In genomic region chr10:63457292-63458128, GRCm38 (mm10) we compare ENCODE assay signal across 14 mouse cellular contexts. TPM values are rescaled to one million over a fixed set of nuclear protein-coding genes. Genes with fewer than 3 reads are reported as not detected.
DNase-seq lines count a peak whose midpoint lies in the region; ATAC-seq and TF ChIP-seq lines count a peak whose summit lies in the region.
"Had no signal": no experiment of that assay in that cellular context is flagged by ENCODE, and none has a peak within 500 bp of the region (broad histone marks: within the 10 kb centered on the region; RNA-seq: fewer than 3 reads in every experiment).

No protein-coding gene starts in this region.

- peak; percentile 33 for DNase-seq in adrenal gland, adult 2 months
- DNase-seq in adrenal gland, adult 18-20 months (ENCODE audit: low spot score in 2 of 2), result no peak
- DNase-seq in lung, adult 2 months, result no peak
- no peak for DNase-seq in lung, postnatal 25 days (ENCODE audit: low spot score)
- DNase-seq in heart, postnatal 0 days (ENCODE audit: low spot score), result peak; percentile 91
- DNase-seq in embryo, embryonic 10.5 days (ENCODE audit: low spot score), result no peak
- DNase-seq in left cerebral cortex, adult 11 months (ENCODE audit: low spot score), result no peak

- no peak for TF ChIP-seq POLR2A in lung, adult 2 months (IDR thresholded peaks at IDR 0.05; ENCODE audit: borderline replicate concordance, extremely low read depth, low read depth, low read length)

- ATAC-seq in heart, postnatal 0 days (ENCODE audit: insufficient read depth, low read depth), result peak; percentile 93
- no peak for ATAC-seq in neural tube, embryonic 15.5 days (ENCODE audit: low FRiP score)
- ATAC-seq: midbrain, embryonic 16.5 days had no signal

- 37% methylated on average over 17 of the region's 17 CpGs for WGBS in lung, adult 2 months
- 5% methylated on average over 17 of the region's 17 CpGs for WGBS in heart, postnatal 0 days
- 62% methylated on average over 17 of the region's 17 CpGs for WGBS in neural tube, embryonic 15.5 days

- peak overlapping the region; percentile 98 for H3K27ac ChIP-seq in heart, postnatal 0 days (ENCODE audit: low read depth)
- H3K27ac ChIP-seq in neural tube, embryonic 15.5 days (replicated peaks), result peak overlapping the region; percentile 46
- H3K27ac ChIP-seq: hindbrain, embryonic 10.5 days had no signal

- H3K4me2 ChIP-seq in heart, postnatal 0 days (ENCODE audit: low read depth, low read length), result peak overlapping the region; percentile 72
- H3K4me2 ChIP-seq in neural tube, embryonic 15.5 days, result peak overlapping the region; percentile 15

- H3K36me3 ChIP-seq in heart, postnatal 0 days (replicated peaks; ENCODE audit: control insufficient read depth, insufficient read depth, low read length), result no peaks in the 10 kb centered on the region
- no peaks in the 10 kb centered on the region for H3K36me3 ChIP-seq in neural tube, embryonic 15.5 days
- H3K36me3 ChIP-seq: hindbrain, embryonic 10.5 days had no signal

- H3K27me3 ChIP-seq in heart, postnatal 0 days (ENCODE audit: control insufficient read depth, insufficient read depth, low read length), result no peaks in the 10 kb centered on the region
- H3K27me3 ChIP-seq in neural tube, embryonic 15.5 days (replicated peaks), result no peaks in the 10 kb centered on the region

- peak overlapping the region; percentile 23 for H3K4me3 ChIP-seq in lung, adult 2 months (replicated peaks; ENCODE audit: extremely low read depth, low read depth, low read length)
- H3K4me3 ChIP-seq in heart, postnatal 0 days (ENCODE audit: low read depth, low read length), result peak overlapping the region; percentile 51
- H3K4me3 ChIP-seq in neural tube, embryonic 15.5 days (replicated peaks), result 0 out of 2 replicates have a peak overlapping the region, but pooled peaks have one; percentile 0
- H3K4me3 ChIP-seq: hindbrain, embryonic 10.5 days had no signal

- peak overlapping the region; percentile 65 for H3K9ac ChIP-seq in heart, postnatal 0 days (replicated peaks; ENCODE audit: low read depth, low read length)
- no peak overlapping the region for H3K9ac ChIP-seq in neural tube, embryonic 15.5 days (replicated peaks)

- no peak for TF ChIP-seq CTCF in lung, adult 2 months (IDR thresholded peaks at IDR 0.05; ENCODE audit: insufficient read depth, low read length)
- no peak for TF ChIP-seq CTCF in heart, postnatal 0 days (IDR thresholded peaks at IDR 0.05; ENCODE audit: low read depth)

- TF ChIP-seq EP300 in heart, postnatal 0 days (IDR thresholded peaks at IDR 0.05; ENCODE audit: low read depth), result 0 out of 2 replicates have a peak, but pooled peaks have one; percentile 49

- no peaks in the 10 kb centered on the region for H3K9me3 ChIP-seq in heart, postnatal 0 days (replicated peaks; ENCODE audit: control insufficient read depth, low read length)
- no peaks in the 10 kb centered on the region for H3K9me3 ChIP-seq in neural tube, embryonic 15.5 days (replicated peaks)
- H3K9me3 ChIP-seq: hindbrain, embryonic 10.5 days had no signal

- H3K4me1 ChIP-seq in lung, adult 2 months (ENCODE audit: control insufficient read depth, insufficient read depth, low read length), result peaks cover 3% of the 10 kb centered on the region; the same call in 1 of the 2 replicates
- peaks cover 8% of the 10 kb centered on the region; the same call in 1 of the 2 replicates for H3K4me1 ChIP-seq in heart, postnatal 0 days (ENCODE audit: control insufficient read depth, insufficient read depth)
- H3K4me1 ChIP-seq in neural tube, embryonic 15.5 days, result peaks cover 8% of the 10 kb centered on the region

RNA-seq across cellular contexts. Expression of gene Ctnna3, which starts 27.6 kb away (rescaled TPM):
- total RNA-seq in adrenal gland, adult 2 months (2021), result under 1 TPM; 0.37 to 0.83 TPM
- polyA plus RNA-seq in adrenal gland, adult 2 months (2012; rRNA removed), result 0.06 TPM in 1 of 2 replicates, not detected in the other
- under 1 TPM; 0.40 to 0.48 TPM for total RNA-seq in adrenal gland, adult 18-20 months (2021)
- polyA plus RNA-seq in lung, adult 2 months (2012; rRNA removed), result 0.12 and 0.33 TPM in 2 replicates
- total RNA-seq in heart, postnatal 0 days (2014; rRNA removed; ENCODE audit: low replicate concordance), result 58.4 and 62.6 TPM in 2 replicates
- 18.2 and 18.6 TPM in 2 replicates for polyA plus RNA-seq in heart, postnatal 0 days (2015; fragmentation: Nextera tagmentation; extraction: Ambion mirVana)
- 7.9 and 9.5 TPM in 2 replicates for polyA plus RNA-seq in neural tube, embryonic 15.5 days (2015; fragmentation: Nextera tagmentation; extraction: Ambion mirVana)
- total RNA-seq: common myeloid progenitor, adult 5-6 weeks had no signal
- polyA plus RNA-seq: forebrain, embryonic 11.5 days had no signal

RNA-seq across cellular contexts. Expression of gene Gm7075, which starts 35.9 kb away (rescaled TPM):
- total RNA-seq in adrenal gland, adult 2 months (2021), result not detected
- not detected in 2 replicates for polyA plus RNA-seq in adrenal gland, adult 2 months (2012; rRNA removed)
- total RNA-seq in adrenal gland, adult 18-20 months (2021), result not detected
- polyA plus RNA-seq in lung, adult 2 months (2012; rRNA removed), result not detected in 2 replicates
- total RNA-seq in heart, postnatal 0 days (2014; rRNA removed; ENCODE audit: low replicate concordance), result not detected in 2 replicates
- not detected in 2 replicates for polyA plus RNA-seq in heart, postnatal 0 days (2015; fragmentation: Nextera tagmentation; extraction: Ambion mirVana)
- not detected in 2 replicates for polyA plus RNA-seq in neural tube, embryonic 15.5 days (2015; fragmentation: Nextera tagmentation; extraction: Ambion mirVana)
- total RNA-seq: common myeloid progenitor, adult 5-6 weeks; left cerebral cortex, adult 18-20 months had no signal
- polyA plus RNA-seq: forebrain, embryonic 11.5 days; hindbrain, embryonic 10.5 days; liver, embryonic 16.5 days; midbrain, embryonic 16.5 days had no signal

Comparison
In these comparisons a context has a peak if more than half of its experiments do, and no peak if none do; other contexts are left out.
1. DNase-seq: peak in adrenal gland, adult 2 months (single experiment) and heart, postnatal 0 days (single experiment); none in adrenal gland, adult 18-20 months (0 of 2), lung, adult 2 months (single experiment), lung, postnatal 25 days (single experiment), embryo, embryonic 10.5 days (single experiment) and left cerebral cortex, adult 11 months (single experiment).
2. H3K4me3 ChIP-seq: peak in every context shown above with its lines; median percentile 51 in heart, postnatal 0 days; 23 in lung, adult 2 months; 0 in neural tube, embryonic 15.5 days.